Mouse (Mus musculus) left cerebral cortex, postnatal 10 days (tissue): ENCODE data around the gene Sh3bgrl2. TPM values are rescaled to one million over a fixed set of nuclear protein-coding genes. Genes with fewer than 3 reads are reported as not detected.
A peak's percentile ranks its signal among the peaks of the same experiment; 100 is the strongest.
"Not testable (repeated sequence)": the region's sequence is repeated elsewhere in the genome, so short reads cannot be mapped to it uniquely, and the experiment has no call there.

Source experiments
- DNase-seq, 2 experiments: peaks; one replicate each; pipeline ENCODE4 v3.0.0; 2021 to 2022; ENCODE audit warnings: low spot score in 2 of 2, mixed read lengths in 1 of 2; ENCODE audit errors: extremely low spot score in 1 of 2
- intact Hi-C: fragments of 180-260 bp; cut with DNase I; formaldehyde crosslinking; loops from one replicate; pipeline ENCODE4 v1.15.1; 2025
- total RNA-seq, 2 experiments: library from RNA; stranded (reverse); gene quantifications; 2 replicates each; pipeline ENCODE4 v1.2.3; 2021

The Sh3bgrl2 gene
- total RNA-seq, result 10 to 100 TPM; 25.9 to 28.9 TPM

GRCm38 (mm10) chr9:83547830-83548689 is at the start of gene Sh3bgrl2:
Sh3bgrl2 (plus strand) TSS chr9:83548327.
- peak; percentile 72 to 87 for DNase-seq
- intact Hi-C loops, result no loop called here

- DNase-seq, intact Hi-C loops: not testable (repeated sequence)
Observed at GRCm38 (mm10) chr9:83519081-83519480, 29.0 kb upstream of the Sh3bgrl2 start.

GRCm38 (mm10) chr9:83519510-83520155 is 28.5 kb upstream of the Sh3bgrl2 start:
- intact Hi-C loops, result no loop called here
- DNase-seq, result no peak

GRCm38 (mm10) chr9:83527341-83528060 is 20.6 kb upstream of the Sh3bgrl2 start:
- DNase-seq, result no peak
- intact Hi-C loops, result no loop called here

GRCm38 (mm10) chr9:83533044-83533769 is 14.9 kb upstream of the Sh3bgrl2 start:
- no peak for DNase-seq
- intact Hi-C loops, result no loop called here

GRCm38 (mm10) chr9:83536959-83537358 is 11.2 kb upstream of the Sh3bgrl2 start:
- no peak for DNase-seq
- intact Hi-C loops, result no loop called here

- no peak for DNase-seq
- intact Hi-C loops, result no loop called here
Observed at GRCm38 (mm10) chr9:83537510-83537909, 10.6 kb upstream of the Sh3bgrl2 start.

- intact Hi-C loops, result no loop called here
- DNase-seq, result no peak
Observed at GRCm38 (mm10) chr9:83537921-83538536, 10.1 kb upstream of the Sh3bgrl2 start.

GRCm38 (mm10) chr9:83539809-83540491 is 8.2 kb upstream of the Sh3bgrl2 start:
- intact Hi-C loops, result no loop called here
- no peak for DNase-seq

GRCm38 (mm10) chr9:83540492-83540857 is 7.7 kb upstream of the Sh3bgrl2 start:
- DNase-seq, result no peak
- intact Hi-C loops, result no loop called here

- intact Hi-C loops, result no loop called here
- DNase-seq, result no peak
Observed at GRCm38 (mm10) chr9:83540975-83541374, 7.2 kb upstream of the Sh3bgrl2 start.

GRCm38 (mm10) chr9:83545240-83545639 is 2.9 kb upstream of the Sh3bgrl2 start:
- intact Hi-C loops, result no loop called here
- no peak for DNase-seq

- DNase-seq, result no peak
- intact Hi-C loops, result no loop called here
Observed at GRCm38 (mm10) chr9:83546316-83546715, 1.8 kb upstream of the Sh3bgrl2 start.

- DNase-seq, result no peak
- intact Hi-C loops, result no loop called here
Observed at GRCm38 (mm10) chr9:83547229-83547628, 898 bp upstream of the Sh3bgrl2 start.

GRCm38 (mm10) chr9:83549866-83550265 is 1.7 kb downstream of the Sh3bgrl2 start:
- no peak for DNase-seq
- intact Hi-C loops, result no loop called here

- intact Hi-C loops, result no loop called here
- no peak for DNase-seq
Observed at GRCm38 (mm10) chr9:83551116-83551515, 3.0 kb downstream of the Sh3bgrl2 start.

GRCm38 (mm10) chr9:83551632-83552031 is 3.5 kb downstream of the Sh3bgrl2 start:
- DNase-seq, result no peak
- intact Hi-C loops, result no loop called here

GRCm38 (mm10) chr9:83555580-83555979 is 7.5 kb downstream of the Sh3bgrl2 start:
- intact Hi-C loops, result no loop called here
- no peak for DNase-seq
